8 mouse cellular contexts compared by ENCODE assay signal in genomic region chrX:141800848-141801247, GRCm38 (mm10).
"Had no signal": no experiment of that assay in that cellular context is flagged by ENCODE, and none has a peak within 500 bp of the region (broad histone marks: within the 10 kb centered on the region; RNA-seq: fewer than 3 reads in every experiment).

No protein-coding gene starts in this region.

- DNase-seq: kidney, postnatal 25 days; layer of hippocampus, postnatal 36 days; liver, embryonic 13.5 days; lung, adult 2 months; lung, postnatal 14 days; lung, postnatal 4 days; thymus, adult 18-20 months; thymus, postnatal 36 days had no signal
